Mouse (Mus musculus) myocyte (in vitro differentiated cells): ENCODE data around the gene Dzip1. TPM values are rescaled to one million over a fixed set of nuclear protein-coding genes. Genes with fewer than 3 reads are reported as not detected.

Source experiments
- H3K27me3 ChIP-seq: one replicate; pipeline ENCODE4 v1.6.1; 2011; ENCODE audit not compliant: control insufficient read depth, insufficient read depth, insufficient read length
- H3K36me3 ChIP-seq: one replicate; pipeline ENCODE4 v1.6.1; 2011; ENCODE audit not compliant: control insufficient read depth, insufficient read depth
- H3K4me2 ChIP-seq: one replicate; pipeline ENCODE4 v1.6.1; 2011; ENCODE audit warnings: low read depth, control low read depth
- H3K4me3 ChIP-seq: one replicate; pipeline ENCODE4 v1.5.1; 2011; ENCODE audit warnings: mild to moderate bottlenecking, control low read depth, moderate library complexity
- H3K79me2 ChIP-seq: one replicate; pipeline ENCODE4 v1.6.1; 2011; ENCODE audit not compliant: control insufficient read depth, insufficient read depth
- H3ac ChIP-seq: one replicate; pipeline ENCODE4 v1.6.1; 2011; ENCODE audit not compliant: control insufficient read depth, insufficient read length
- CEBPB ChIP-seq: IDR thresholded peaks from 2 replicates; pipeline ENCODE4 v1.6.1; 2011; ENCODE audit warnings: mild to moderate bottlenecking, moderate library complexity; ENCODE audit not compliant: poor library complexity, insufficient read depth, severe bottlenecking
- E2F4 ChIP-seq: IDR thresholded peaks from one replicate; pipeline ENCODE4 v1.6.1; 2011; ENCODE audit warnings: mild to moderate bottlenecking, control low read depth, moderate library complexity; ENCODE audit not compliant: insufficient read depth
- MAX ChIP-seq: IDR thresholded peaks from one replicate; pipeline ENCODE4 v1.6.1; 2011; ENCODE audit warnings: low read depth, mild to moderate bottlenecking, control low read depth
- MYOD1 ChIP-seq, 3 experiments: IDR thresholded peaks; one replicate each; pipeline ENCODE4 v1.6.1; 2011; ENCODE audit warnings: control low read depth in 2 of 3, low read depth in 2 of 3, mild to moderate bottlenecking in 2 of 3, moderate library complexity in 1 of 3; ENCODE audit not compliant: insufficient read length in 2 of 3, control insufficient read depth in 1 of 3
- MYOG ChIP-seq, 3 experiments: IDR thresholded peaks; one replicate each; pipeline ENCODE4 v1.6.1; 2011; ENCODE audit warnings: control low read depth in 2 of 3, low read depth in 2 of 3, mild to moderate bottlenecking in 2 of 3; ENCODE audit not compliant: insufficient read length in 2 of 3, control insufficient read depth in 1 of 3, insufficient read depth in 1 of 3
- POLR2A ChIP-seq: IDR thresholded peaks from one replicate; pipeline ENCODE4 v1.6.1; 2011; ENCODE audit warnings: low read depth, mild to moderate bottlenecking, control low read depth, moderate library complexity; ENCODE audit not compliant: insufficient read length
- POLR2AphosphoS2 ChIP-seq: IDR thresholded peaks from one replicate; pipeline ENCODE4 v1.6.1; 2011; ENCODE audit warnings: low read depth, control low read depth; ENCODE audit not compliant: insufficient read length
- REST ChIP-seq: IDR thresholded peaks from one replicate; pipeline ENCODE4 v1.6.1; 2011; ENCODE audit warnings: mild to moderate bottlenecking, control low read depth, moderate library complexity; ENCODE audit not compliant: insufficient read depth, insufficient read length
- SRF ChIP-seq: IDR thresholded peaks from one replicate; pipeline ENCODE4 v1.6.1; 2011; ENCODE audit warnings: low read depth; ENCODE audit not compliant: control insufficient read depth, insufficient read length
- TCF12 ChIP-seq: IDR thresholded peaks from one replicate; pipeline ENCODE4 v1.6.1; 2011; ENCODE audit warnings: mild to moderate bottlenecking, control low read depth; ENCODE audit not compliant: poor library complexity, insufficient read depth, severe bottlenecking
- TCF3 ChIP-seq: IDR thresholded peaks from one replicate; pipeline ENCODE4 v1.6.1; 2011; ENCODE audit warnings: low read depth, control low read depth; ENCODE audit not compliant: insufficient read length
- USF1 ChIP-seq: IDR thresholded peaks from one replicate; pipeline ENCODE4 v1.6.1; 2011; ENCODE audit warnings: low read depth, mild to moderate bottlenecking, control low read depth, moderate library complexity
- polyA plus RNA-seq: library from polyadenylated mRNA; unstranded; fragments of >200 nt; fragmentation: generic; extraction: Trizol; gene quantifications from one replicate; pipeline ENCODE4 v1.2.1, GENCODE M21; 2012; ENCODE audit warnings: missing spikeins

Dzip1 gene
- polyA plus RNA-seq, 1 experiment, result 3.8 TPM

- no peaks in the 10 kb centered on the region for H3K79me2 ChIP-seq
- no peak overlapping the region for H3K4me2 ChIP-seq
- TF ChIP-seq SRF (no peak), TCF12 (no peak), E2F4 (no peak), MAX (no peak), REST (no peak), POLR2A (no peak), CEBPB (no peak), MYOD1 (IDR thresholded peaks at IDR 0.05; ENCODE audit: control insufficient read depth in 1 of 3, insufficient read length in 2 of 3, low read depth in 2 of 3) (no peak), MYOG (IDR thresholded peaks at IDR 0.05; ENCODE audit: control insufficient read depth in 1 of 3, insufficient read depth in 1 of 3, insufficient read length in 2 of 3, low read depth in 2 of 3) (no peak), TCF3 (no peak), POLR2AphosphoS2 (no peak), USF1 (no peak)
- H3K27me3 ChIP-seq, result peaks cover 17% of the 10 kb centered on the region
- H3K36me3 ChIP-seq, result no peaks in the 10 kb centered on the region
- H3ac ChIP-seq, result no peak overlapping the region
- no peak overlapping the region for H3K4me3 ChIP-seq
These were observed 57.9 kb downstream of the Dzip1 start for GRCm38 (mm10) chr14:118867366-118867765.

DNA sequence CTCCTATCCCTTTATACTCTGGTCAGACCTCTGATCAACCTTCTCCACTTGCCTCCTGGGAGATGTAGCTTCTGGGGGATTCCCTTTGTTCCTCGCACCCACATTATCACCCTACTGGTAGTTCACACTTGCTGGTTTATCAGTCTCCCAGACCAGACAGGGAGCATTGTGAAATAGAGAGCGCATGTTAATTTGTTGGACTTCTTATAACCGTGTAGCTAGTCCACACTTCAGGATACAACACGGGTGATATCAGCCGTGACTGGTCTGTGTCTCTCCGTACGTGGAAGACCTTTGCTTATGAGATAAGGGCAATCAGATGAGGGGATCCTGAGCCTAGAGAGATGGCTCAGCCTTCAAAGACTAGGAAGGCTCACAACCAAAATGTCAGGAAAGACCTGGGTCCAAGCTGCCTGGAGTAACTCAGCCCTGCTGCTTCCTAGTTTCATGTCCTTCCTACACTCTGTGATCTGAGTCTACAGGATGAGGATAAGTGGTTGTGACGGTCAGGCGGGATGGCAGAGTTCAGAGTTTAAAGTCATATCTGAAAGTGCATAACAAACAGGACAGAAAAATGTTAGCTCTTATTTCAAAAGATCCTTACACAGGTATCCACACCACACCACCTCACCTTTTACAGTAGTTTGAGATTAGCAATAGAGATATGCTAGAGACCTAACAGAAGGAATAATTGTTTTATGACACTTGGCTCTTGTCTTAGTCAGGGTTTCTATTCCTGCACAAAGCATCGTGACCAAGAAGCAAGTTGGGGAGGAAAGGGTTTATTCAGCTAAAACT is 59.0 kb downstream of the Dzip1 start:
- TF ChIP-seq E2F4, result no peak

DNA sequence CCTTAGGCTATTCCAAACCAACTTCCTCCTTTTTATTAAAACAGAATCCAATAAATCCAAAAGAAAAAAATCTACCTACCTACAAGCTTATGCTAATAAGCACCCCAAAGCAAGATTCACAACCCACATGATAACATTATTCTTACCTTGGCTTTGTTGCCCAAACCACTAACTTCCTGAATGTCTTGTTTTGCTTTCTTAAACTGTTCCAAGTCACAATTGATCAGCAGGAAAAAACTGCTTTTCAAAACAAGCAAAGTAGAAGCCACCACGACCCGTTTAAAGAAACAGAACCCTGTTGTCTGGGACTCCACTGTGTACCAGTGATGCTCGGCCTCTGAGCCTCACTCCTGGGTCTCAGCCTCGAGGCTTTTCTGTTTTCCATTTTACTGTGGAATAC is 60.4 kb downstream of the Dzip1 start:
- no peaks in the 10 kb centered on the region for H3K79me2 ChIP-seq
- H3K4me3 ChIP-seq, result no peak overlapping the region
- TF ChIP-seq SRF (no peak), POLR2A (no peak), E2F4 (no peak), REST (no peak), POLR2AphosphoS2 (no peak), USF1 (no peak), CEBPB (no peak), TCF12 (no peak), MYOG (IDR thresholded peaks at IDR 0.05; ENCODE audit: control insufficient read depth in 1 of 3, insufficient read depth in 1 of 3, insufficient read length in 2 of 3, low read depth in 2 of 3) (no peak), MYOD1 (IDR thresholded peaks at IDR 0.05; ENCODE audit: control insufficient read depth in 1 of 3, insufficient read length in 2 of 3, low read depth in 2 of 3) (no peak), MAX (no peak), TCF3 (no peak)
- H3K27me3 ChIP-seq, result peaks cover 27% of the 10 kb centered on the region
- H3K4me2 ChIP-seq, result no peak overlapping the region
- no peaks in the 10 kb centered on the region for H3K36me3 ChIP-seq
- no peak overlapping the region for H3ac ChIP-seq

More for the DNA sequence above, 59.0 kb downstream of the Dzip1 start:
- Histone ChIP-seq H3K4me2 (no peak overlapping the region), H3K79me2 (no peaks in the 10 kb centered on the region), H3ac (no peak overlapping the region), H3K36me3 (no peaks in the 10 kb centered on the region), H3K27me3 (peaks cover 21% of the 10 kb centered on the region), H3K4me3 (no peak overlapping the region)

- Histone ChIP-seq H3K4me2 (no peak overlapping the region), H3ac (no peak overlapping the region), H3K79me2 (no peaks in the 10 kb centered on the region), H3K36me3 (no peaks in the 10 kb centered on the region), H3K27me3 (peaks cover 34% of the 10 kb centered on the region), H3K4me3 (no peak overlapping the region)
- TF ChIP-seq REST (no peak), SRF (no peak), POLR2A (no peak), TCF3 (no peak), E2F4 (no peak), MYOD1 (IDR thresholded peaks at IDR 0.05; ENCODE audit: control insufficient read depth in 1 of 3, insufficient read length in 2 of 3, low read depth in 2 of 3) (no peak), MAX (no peak), CEBPB (no peak)
These were observed 63.0 kb downstream of the Dzip1 start for GRCm38 (mm10) chr14:118862253-118862652.

GRCm38 (mm10) chr14:118858318-118858717 is 66.9 kb downstream of the Dzip1 start:
- Histone ChIP-seq H3K4me2 (no peak overlapping the region), H3K4me3 (no peak overlapping the region), H3K27me3 (peaks cover 59% of the 10 kb centered on the region), H3K36me3 (no peaks in the 10 kb centered on the region), H3K79me2 (no peaks in the 10 kb centered on the region), H3ac (no peak overlapping the region)
- TF ChIP-seq REST, result no peak
- no peak for TF ChIP-seq MYOD1 (IDR thresholded peaks at IDR 0.05; ENCODE audit: control insufficient read depth in 1 of 3, insufficient read length in 2 of 3, low read depth in 2 of 3)
- no peak for TF ChIP-seq SRF
- TF ChIP-seq POLR2AphosphoS2, result no peak
- TF ChIP-seq MYOG (IDR thresholded peaks at IDR 0.05; ENCODE audit: control insufficient read depth in 1 of 3, insufficient read depth in 1 of 3, insufficient read length in 2 of 3, low read depth in 2 of 3), result no peak
- TF ChIP-seq USF1, result no peak
- TF ChIP-seq TCF12, result no peak
- TF ChIP-seq CEBPB, result no peak
- no peak for TF ChIP-seq TCF3
- TF ChIP-seq MAX, result no peak
